Mouse (Mus musculus): ENCODE measurements around the gene Midn. TPM values are rescaled to one million over a fixed set of nuclear protein-coding genes. Genes with fewer than 3 reads are reported as not detected.

The Midn gene
- polyA plus RNA-seq, 1 experiment = 33.8 TPM

DNA sequence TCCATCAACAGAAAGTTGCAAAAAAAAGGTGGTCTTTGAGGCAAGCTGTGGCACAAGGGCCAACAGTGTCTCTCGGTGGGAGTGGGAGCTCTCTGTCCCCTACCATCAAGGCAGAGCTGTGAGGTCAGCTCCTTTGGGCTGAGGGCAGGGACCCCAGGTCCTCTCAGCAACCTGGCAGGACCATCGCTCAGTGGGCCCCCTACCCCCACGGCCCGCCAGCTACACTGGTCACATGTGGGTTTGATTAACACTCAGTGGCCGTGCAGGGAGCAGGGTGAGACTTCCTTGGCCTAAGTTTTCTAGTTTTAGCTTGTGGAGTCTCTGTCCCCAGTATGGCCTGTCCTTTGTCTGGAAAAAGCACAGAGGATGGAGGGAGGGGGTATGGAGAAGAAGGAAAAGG, 32.8 kb downstream of the Midn start:
- no peak overlapping the region for H3K27ac ChIP-seq (ENCODE audit: insufficient read depth, low read length)
- H3K4me1 ChIP-seq (ENCODE audit: control insufficient read depth, insufficient read depth, low read length) = peaks cover 7% of the 10 kb centered on the region; the same call in 1 of the 2 replicates
- 0 out of 2 replicates have a peak overlapping the region, but pooled peaks have one; percentile 54 for H3K4me3 ChIP-seq (ENCODE audit: insufficient read depth, low read length)
- TF ChIP-seq POLR2A (IDR thresholded peaks at IDR 0.05; ENCODE audit: extremely low read depth, insufficient read depth, low read length) = no peak

DNA sequence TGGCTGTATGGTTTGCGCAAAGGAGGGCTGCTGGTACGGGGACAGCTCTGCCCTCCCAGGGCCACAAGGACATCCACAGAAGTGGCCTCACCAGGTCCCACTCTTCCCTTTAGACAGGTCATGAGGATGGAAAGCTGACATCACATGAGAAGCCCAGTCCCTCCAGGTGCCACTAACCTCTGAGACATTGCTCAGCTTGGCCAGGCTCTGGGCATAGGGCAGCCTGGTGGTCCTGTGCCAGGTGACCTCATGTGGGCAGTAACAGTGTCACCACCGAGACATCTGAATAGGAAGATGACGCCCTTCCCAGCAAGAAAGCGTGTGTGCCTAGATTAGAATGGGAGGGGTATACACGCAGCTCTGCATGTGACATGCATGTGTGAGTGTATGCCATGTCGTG, 34.5 kb downstream of the Midn start:
- Histone ChIP-seq H3K27ac (ENCODE audit: insufficient read depth, low read length) (no peak overlapping the region), H3K4me3 (ENCODE audit: insufficient read depth, low read length) (no peak overlapping the region), H3K4me1 (ENCODE audit: control insufficient read depth, insufficient read depth, low read length) (peaks cover 7% of the 10 kb centered on the region; the same call in 1 of the 2 replicates)
- no peak for TF ChIP-seq POLR2A (IDR thresholded peaks at IDR 0.05; ENCODE audit: extremely low read depth, insufficient read depth, low read length)

DNA sequence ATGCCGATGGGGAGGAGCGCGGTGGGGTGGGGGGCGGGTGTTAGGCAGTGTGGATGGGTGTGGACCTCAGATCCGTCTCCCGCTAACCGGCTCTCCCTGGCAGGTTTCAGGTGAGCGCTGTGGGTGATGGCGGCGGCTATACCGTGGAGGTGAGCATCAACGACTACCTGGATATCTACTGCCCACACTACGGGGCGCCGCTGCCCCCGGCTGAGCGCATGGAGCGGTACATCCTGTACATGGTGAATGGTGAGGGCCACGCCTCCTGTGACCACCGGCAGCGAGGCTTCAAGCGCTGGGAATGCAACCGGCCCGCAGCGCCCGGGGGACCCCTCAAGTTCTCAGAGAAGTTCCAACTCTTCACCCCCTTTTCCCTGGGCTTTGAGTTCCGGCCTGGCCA, 38.6 kb downstream of the Midn start:
- Histone ChIP-seq H3K27ac (ENCODE audit: insufficient read depth, low read length) (no peak overlapping the region), H3K4me1 (ENCODE audit: control insufficient read depth, insufficient read depth, low read length) (no peaks in the 10 kb centered on the region), H3K4me3 (ENCODE audit: insufficient read depth, low read length) (no peak overlapping the region)
- TF ChIP-seq POLR2A (IDR thresholded peaks at IDR 0.05; ENCODE audit: extremely low read depth, insufficient read depth, low read length) (no peak), CTCF (IDR thresholded peaks at IDR 0.05; ENCODE audit: extremely low read depth, insufficient read depth, low read length) (no peak)

DNA sequence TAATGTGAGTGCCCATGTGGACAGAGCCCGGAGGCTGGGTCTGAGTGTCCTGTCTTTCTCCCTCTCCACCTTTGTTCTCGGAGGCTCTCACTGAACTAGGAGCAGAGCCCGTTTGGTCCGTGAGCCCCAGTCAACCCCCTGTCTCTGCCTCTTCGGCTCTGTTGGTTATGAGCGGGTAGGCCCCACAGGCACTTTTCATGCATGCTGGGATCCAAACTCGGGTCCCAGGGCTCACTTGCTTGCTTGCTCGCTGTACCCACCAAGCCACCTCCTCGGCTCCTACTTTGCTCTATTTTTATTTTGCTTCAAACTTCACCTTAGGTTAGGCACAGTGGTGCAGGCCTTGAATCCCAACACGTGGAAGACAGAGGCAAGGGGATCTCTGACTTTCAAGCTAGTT, 39.7 kb downstream of the Midn start:
- Histone ChIP-seq H3K4me3 (ENCODE audit: insufficient read depth, low read length) (no peak overlapping the region), H3K4me1 (ENCODE audit: control insufficient read depth, insufficient read depth, low read length) (no peaks in the 10 kb centered on the region), H3K27ac (ENCODE audit: insufficient read depth, low read length) (no peak overlapping the region)
- TF ChIP-seq POLR2A (IDR thresholded peaks at IDR 0.05; ENCODE audit: extremely low read depth, insufficient read depth, low read length) = no peak
- no peak for TF ChIP-seq CTCF (IDR thresholded peaks at IDR 0.05; ENCODE audit: extremely low read depth, insufficient read depth, low read length)

DNA sequence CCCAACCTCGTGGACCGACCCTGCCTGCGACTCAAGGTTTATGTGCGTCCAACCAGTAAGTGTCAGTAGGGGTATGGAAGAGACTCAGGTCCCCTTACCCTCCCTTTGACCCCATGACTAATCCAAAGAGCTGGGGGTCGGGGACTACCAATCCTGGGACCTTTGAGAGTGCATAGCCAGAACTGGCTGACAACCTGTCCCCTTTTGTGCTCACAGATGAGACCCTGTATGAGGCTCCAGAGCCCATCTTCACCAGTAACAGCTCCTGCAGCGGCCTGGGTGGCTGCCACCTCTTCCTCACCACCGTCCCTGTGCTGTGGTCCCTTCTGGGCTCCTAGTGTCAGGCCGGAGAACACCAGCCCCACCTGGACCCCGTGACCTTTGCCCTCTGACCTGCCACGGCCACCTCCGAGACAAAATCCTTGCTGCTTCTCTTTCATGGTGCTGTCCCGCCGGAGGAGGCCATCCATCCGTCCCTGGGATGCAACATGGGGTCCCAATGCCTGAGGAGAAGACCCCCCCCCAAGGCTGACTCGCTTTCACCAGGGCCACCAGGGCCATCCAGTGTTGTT, 40.5 kb downstream of the Midn start:
- no peak for TF ChIP-seq POLR2A (IDR thresholded peaks at IDR 0.05; ENCODE audit: extremely low read depth, insufficient read depth, low read length)
- TF ChIP-seq CTCF (IDR thresholded peaks at IDR 0.05; ENCODE audit: extremely low read depth, insufficient read depth, low read length) = no peak
- H3K4me3 ChIP-seq (ENCODE audit: insufficient read depth, low read length) = no peak overlapping the region
- no peak overlapping the region for H3K27ac ChIP-seq (ENCODE audit: insufficient read depth, low read length)
- no peaks in the 10 kb centered on the region for H3K4me1 ChIP-seq (ENCODE audit: control insufficient read depth, insufficient read depth, low read length)

DNA sequence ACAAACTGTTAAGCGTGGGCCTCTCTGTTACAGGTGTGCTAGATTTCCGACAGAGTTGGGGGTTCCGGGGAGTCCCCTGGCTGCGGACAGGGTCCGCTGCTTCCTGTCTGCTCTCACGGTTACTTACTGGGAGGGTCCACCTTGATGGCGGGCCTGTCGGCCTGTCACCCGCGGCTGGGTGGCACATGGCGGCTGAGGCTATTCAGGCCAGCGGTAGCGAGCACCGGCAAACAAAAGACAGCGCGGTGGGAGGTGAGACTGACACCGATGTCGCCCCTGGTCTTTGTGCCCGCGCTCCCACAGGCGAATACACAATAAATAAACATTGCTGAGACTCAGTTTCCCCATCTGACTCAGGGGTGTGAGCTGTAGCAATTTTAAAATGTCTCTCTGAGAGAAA, 41.9 kb downstream of the Midn start:
- TF ChIP-seq POLR2A (IDR thresholded peaks at IDR 0.05; ENCODE audit: extremely low read depth, insufficient read depth, low read length) = no peak
- no peak for TF ChIP-seq CTCF (IDR thresholded peaks at IDR 0.05; ENCODE audit: extremely low read depth, insufficient read depth, low read length)
- Histone ChIP-seq H3K4me3 (ENCODE audit: insufficient read depth, low read length) (peak overlapping the region; percentile 32), H3K27ac (ENCODE audit: insufficient read depth, low read length) (no peak overlapping the region), H3K4me1 (ENCODE audit: control insufficient read depth, insufficient read depth, low read length) (no peaks in the 10 kb centered on the region)

DNA sequence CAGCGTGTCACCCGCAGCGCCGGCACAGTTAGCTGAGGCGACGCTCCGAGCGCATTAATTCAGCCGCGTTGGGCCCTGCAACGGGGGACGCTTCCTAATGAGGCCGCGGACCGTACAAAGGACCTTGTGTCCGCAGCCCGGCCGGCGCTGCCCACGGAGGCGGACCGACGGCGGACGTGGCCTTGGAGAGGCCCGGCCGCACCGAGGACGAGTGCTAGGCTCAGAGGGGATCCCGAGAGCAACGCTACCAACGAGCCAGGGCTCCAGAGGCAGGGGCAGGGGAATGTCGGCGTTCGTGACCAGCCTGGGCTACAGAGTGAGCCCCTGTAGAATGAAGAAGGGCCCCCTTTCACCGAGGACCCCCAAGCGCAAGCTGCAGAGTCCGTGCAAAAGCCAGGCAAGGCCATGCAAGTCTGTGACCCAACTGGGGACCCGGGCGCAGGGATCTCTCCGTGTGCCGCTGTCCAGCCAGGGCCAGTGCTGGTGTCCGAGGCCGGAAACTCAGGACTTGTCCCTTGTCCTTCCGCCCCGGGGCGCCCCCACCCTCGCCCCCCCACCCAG, 42.5 kb downstream of the Midn start:
- Histone ChIP-seq H3K4me1 (ENCODE audit: control insufficient read depth, insufficient read depth, low read length) (no peaks in the 10 kb centered on the region), H3K27ac (ENCODE audit: insufficient read depth, low read length) (0 out of 2 replicates have a peak overlapping the region, but pooled peaks have one; percentile 32), H3K4me3 (ENCODE audit: insufficient read depth, low read length) (peak overlapping the region; percentile 32)
- TF ChIP-seq POLR2A (IDR thresholded peaks at IDR 0.05; ENCODE audit: extremely low read depth, insufficient read depth, low read length) (peak; percentile 44; the same call in 1 of the 2 replicates), CTCF (IDR thresholded peaks at IDR 0.05; ENCODE audit: extremely low read depth, insufficient read depth, low read length) (no peak)

DNA sequence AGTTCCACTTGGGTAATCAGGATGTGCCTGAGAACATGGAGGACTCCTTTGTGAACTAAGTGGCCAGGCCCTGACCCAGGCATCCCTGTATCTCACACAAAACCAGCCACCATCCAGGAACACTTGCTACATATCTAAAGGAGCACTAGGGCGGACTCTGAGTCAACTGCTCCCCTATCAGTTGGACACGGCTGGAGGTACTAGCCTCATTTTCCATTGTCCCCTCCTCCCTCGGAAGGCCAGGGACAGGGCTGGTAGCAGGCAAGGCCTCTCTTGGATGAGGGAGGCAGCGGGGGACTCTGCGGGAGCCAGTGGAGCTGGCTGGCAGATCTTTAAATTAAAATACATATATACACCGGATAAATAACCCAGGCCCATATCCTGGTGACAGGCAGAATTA, 45.9 kb downstream of the Midn start:
- no peak for TF ChIP-seq CTCF (IDR thresholded peaks at IDR 0.05; ENCODE audit: extremely low read depth, insufficient read depth, low read length)
- no peak for TF ChIP-seq POLR2A (IDR thresholded peaks at IDR 0.05; ENCODE audit: extremely low read depth, insufficient read depth, low read length)
- no peak overlapping the region for H3K27ac ChIP-seq (ENCODE audit: insufficient read depth, low read length)
- no peaks in the 10 kb centered on the region for H3K4me1 ChIP-seq (ENCODE audit: control insufficient read depth, insufficient read depth, low read length)
- H3K4me3 ChIP-seq (ENCODE audit: insufficient read depth, low read length) = no peak overlapping the region

DNA sequence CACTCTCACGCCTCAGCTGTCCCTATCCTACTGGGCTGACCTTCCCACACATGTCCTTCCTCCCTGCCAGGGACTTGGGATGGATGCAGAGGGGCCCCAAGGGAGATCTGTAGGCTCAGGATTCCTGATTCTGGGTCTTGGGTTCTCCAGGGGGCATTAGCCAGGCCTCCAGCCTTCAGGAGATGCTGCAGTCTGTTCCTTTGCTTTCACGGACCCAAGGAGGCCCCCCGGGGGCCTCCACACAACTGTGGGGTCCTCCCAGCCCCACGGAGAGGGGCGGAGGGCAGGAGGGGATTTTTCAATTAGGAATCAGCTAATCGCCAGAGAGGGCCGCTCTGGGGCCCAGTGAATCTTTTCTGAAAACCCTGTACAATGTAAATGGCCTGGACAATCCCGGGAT, 46.4 kb downstream of the Midn start:
- H3K4me3 ChIP-seq (ENCODE audit: insufficient read depth, low read length) = no peak overlapping the region
- H3K4me1 ChIP-seq (ENCODE audit: control insufficient read depth, insufficient read depth, low read length) = no peaks in the 10 kb centered on the region
- no peak overlapping the region for H3K27ac ChIP-seq (ENCODE audit: insufficient read depth, low read length)
- TF ChIP-seq CTCF (IDR thresholded peaks at IDR 0.05; ENCODE audit: extremely low read depth, insufficient read depth, low read length) = no peak
- TF ChIP-seq POLR2A (IDR thresholded peaks at IDR 0.05; ENCODE audit: extremely low read depth, insufficient read depth, low read length) = no peak

DNA sequence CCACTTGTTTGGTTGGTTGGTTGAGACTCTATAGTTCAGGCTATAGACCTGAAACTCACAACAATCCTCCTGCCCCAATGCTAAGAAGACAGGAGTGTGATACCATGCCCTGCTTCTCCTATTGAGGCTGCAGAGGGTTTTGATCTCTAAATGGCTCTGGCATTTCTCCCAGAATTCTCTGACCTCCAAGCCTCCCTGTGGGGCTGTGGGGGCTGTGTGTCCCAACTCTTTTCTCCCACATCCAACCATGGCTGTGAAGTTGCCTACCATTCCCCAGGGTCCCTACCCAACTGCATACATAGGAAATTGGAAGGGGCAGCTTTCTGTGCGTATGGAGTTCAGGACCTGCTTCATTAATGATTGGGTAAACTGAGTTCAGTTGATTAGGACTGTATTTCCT, 48.1 kb downstream of the Midn start:
- Histone ChIP-seq H3K27ac (ENCODE audit: insufficient read depth, low read length) (no peak overlapping the region), H3K4me3 (ENCODE audit: insufficient read depth, low read length) (no peak overlapping the region), H3K4me1 (ENCODE audit: control insufficient read depth, insufficient read depth, low read length) (no peaks in the 10 kb centered on the region)
- TF ChIP-seq POLR2A (IDR thresholded peaks at IDR 0.05; ENCODE audit: extremely low read depth, insufficient read depth, low read length) (no peak), CTCF (IDR thresholded peaks at IDR 0.05; ENCODE audit: extremely low read depth, insufficient read depth, low read length) (no peak)
